Mouse (Mus musculus): Measurements from ENCODE around the gene Ostc.

Gene Ostc

GRCm38 (mm10) chr3:130708967-130709924 is at the start of gene Ostc:
Ostc (minus strand) TSS chr3:130709444.
- peak; percentile 98 for DNase-seq

- DNase-seq: no peak
These were observed 49.1 kb upstream of the Ostc start for GRCm38 (mm10) chr3:130758157-130758841.

GRCm38 (mm10) chr3:130757117-130757852 is 48.0 kb upstream of the Ostc start:
- no peak for DNase-seq

- DNase-seq: no peak
These were observed 40.0 kb upstream of the Ostc start for GRCm38 (mm10) chr3:130749206-130749605.

- DNase-seq: no peak
These were observed 37.7 kb upstream of the Ostc start for GRCm38 (mm10) chr3:130746673-130747619.

GRCm38 (mm10) chr3:130737652-130738361 is 28.6 kb upstream of the Ostc start:
- peak in 1 of 2 experiments; percentile 4 for DNase-seq

- DNase-seq: no peak
These were observed 27.5 kb upstream of the Ostc start for GRCm38 (mm10) chr3:130736758-130737157.

GRCm38 (mm10) chr3:130730189-130730653 is 21.0 kb upstream of the Ostc start, which contains the start of gene Rpl34:
Rpl34 (minus strand) TSS chr3:130730398.
- peak; percentile 94 to 95 for DNase-seq

GRCm38 (mm10) chr3:130729472-130730188 is 20.4 kb upstream of the Ostc start:
- peak in 1 of 2 experiments; percentile 16 for DNase-seq

- no peak for DNase-seq
These were observed 18.4 kb upstream of the Ostc start for GRCm38 (mm10) chr3:130727676-130728075.

- DNase-seq: no peak
These were observed 17.8 kb upstream of the Ostc start for GRCm38 (mm10) chr3:130727036-130727435.

GRCm38 (mm10) chr3:130725718-130726117 is 16.5 kb upstream of the Ostc start:
- DNase-seq: no peak

- no peak for DNase-seq
These were observed 13.7 kb upstream of the Ostc start for GRCm38 (mm10) chr3:130722733-130723478.

GRCm38 (mm10) chr3:130720225-130720624 is 11.0 kb upstream of the Ostc start:
- no peak for DNase-seq

GRCm38 (mm10) chr3:130718871-130719270 is 9.6 kb upstream of the Ostc start:
- DNase-seq: no peak

- DNase-seq: no peak
These were observed 7.3 kb upstream of the Ostc start for GRCm38 (mm10) chr3:130716555-130716954.

GRCm38 (mm10) chr3:130714775-130715568 is 5.7 kb upstream of the Ostc start:
- peak; percentile 59 to 63 for DNase-seq

GRCm38 (mm10) chr3:130712891-130713290 is 3.6 kb upstream of the Ostc start:
- DNase-seq: no peak

GRCm38 (mm10) chr3:130710103-130710502 is 859 bp upstream of the Ostc start:
- DNase-seq: no peak
